Mouse (Mus musculus): ENCODE results near the gene 1700023F06Rik.

Gene 1700023F06Rik

GRCm38 (mm10) chr11:103208458-103208857, at the start of gene 1700023F06Rik:
Gene 1700023F06Rik, minus strand, starts transcription at chr11:103208558.
- in situ Hi-C loops (cut with MboI, MseI) = no loop called here

GRCm38 (mm10) chr11:103257938-103258481, 49.7 kb upstream of the 1700023F06Rik start:
- in situ Hi-C loops (cut with MboI, MseI) = no loop called here

- in situ Hi-C loops (cut with MboI, MseI) = no loop called here
Measured at GRCm38 (mm10) chr11:103253605-103254004, 45.2 kb upstream of the 1700023F06Rik start.

GRCm38 (mm10) chr11:103252380-103252779, 44.0 kb upstream of the 1700023F06Rik start:
- in situ Hi-C loops (cut with MboI, MseI) = no loop called here

GRCm38 (mm10) chr11:103250324-103250723, 42.0 kb upstream of the 1700023F06Rik start:
- in situ Hi-C loops (cut with MboI, MseI) = no loop called here

- in situ Hi-C loops (cut with MboI, MseI) = no loop called here
Measured at GRCm38 (mm10) chr11:103249509-103249908, 41.2 kb upstream of the 1700023F06Rik start.

GRCm38 (mm10) chr11:103248837-103249236, 40.5 kb upstream of the 1700023F06Rik start:
- in situ Hi-C loops (cut with MboI, MseI) = no loop called here

- in situ Hi-C loops (cut with MboI, MseI) = no loop called here
Measured at GRCm38 (mm10) chr11:103247504-103248177, 39.3 kb upstream of the 1700023F06Rik start.

GRCm38 (mm10) chr11:103246731-103247290, 38.5 kb upstream of the 1700023F06Rik start:
- in situ Hi-C loops (cut with MboI, MseI) = no loop called here

- in situ Hi-C loops (cut with MboI, MseI) = no loop called here
Measured at GRCm38 (mm10) chr11:103246081-103246730, 37.8 kb upstream of the 1700023F06Rik start.

- in situ Hi-C loops (cut with MboI, MseI) = no loop called here
Measured at GRCm38 (mm10) chr11:103244856-103245255, 36.5 kb upstream of the 1700023F06Rik start.

GRCm38 (mm10) chr11:103240740-103241139, 32.4 kb upstream of the 1700023F06Rik start:
- in situ Hi-C loops (cut with MboI, MseI) = no loop called here

GRCm38 (mm10) chr11:103237757-103238156, 29.4 kb upstream of the 1700023F06Rik start:
- in situ Hi-C loops (cut with MboI, MseI) = loop anchor here (5.0 kb wide), 1 partner anchor 90 kb away; no protein-coding TSS in a partner anchor

GRCm38 (mm10) chr11:103236903-103237302, 28.5 kb upstream of the 1700023F06Rik start:
- in situ Hi-C loops (cut with MboI, MseI) = loop anchor here (5.0 kb wide), 1 partner anchor 90 kb away; no protein-coding TSS in a partner anchor

GRCm38 (mm10) chr11:103236431-103236830, 28.1 kb upstream of the 1700023F06Rik start:
- in situ Hi-C loops (cut with MboI, MseI) = loop anchor here (5.0 kb wide), 1 partner anchor 91 kb away; no protein-coding TSS in a partner anchor

GRCm38 (mm10) chr11:103235702-103236101, 27.3 kb upstream of the 1700023F06Rik start:
- in situ Hi-C loops (cut with MboI, MseI) = loop anchor here (5.0 kb wide), 1 partner anchor 92 kb away; no protein-coding TSS in a partner anchor

GRCm38 (mm10) chr11:103234447-103234846, 26.1 kb upstream of the 1700023F06Rik start:
- in situ Hi-C loops (cut with MboI, MseI) = no loop called here

GRCm38 (mm10) chr11:103232966-103233365, 24.6 kb upstream of the 1700023F06Rik start:
- in situ Hi-C loops (cut with MboI, MseI) = no loop called here

- in situ Hi-C loops (cut with MboI, MseI) = no loop called here
Measured at GRCm38 (mm10) chr11:103231367-103231766, 23.0 kb upstream of the 1700023F06Rik start.

GRCm38 (mm10) chr11:103230626-103231025, 22.3 kb upstream of the 1700023F06Rik start:
- in situ Hi-C loops (cut with MboI, MseI) = no loop called here

- in situ Hi-C loops (cut with MboI, MseI) = no loop called here
Measured at GRCm38 (mm10) chr11:103229608-103230007, 21.2 kb upstream of the 1700023F06Rik start.

- in situ Hi-C loops (cut with MboI, MseI) = no loop called here
Measured at GRCm38 (mm10) chr11:103223951-103224456, 15.6 kb upstream of the 1700023F06Rik start.
